Mouse (Mus musculus): ENCODE data around the gene Gm49380.
A peak's percentile ranks its signal among the peaks of the same experiment; 100 is the strongest.

The Gm49380 gene

GRCm38 (mm10) chr9:44047071-44047470 is 66.2 kb downstream of the Gm49380 start:
- no peak for DNase-seq (ENCODE audit: low spot score)

GRCm38 (mm10) chr9:44046426-44046825 is 66.9 kb downstream of the Gm49380 start:
- DNase-seq (ENCODE audit: low spot score): no peak

GRCm38 (mm10) chr9:44045884-44046272 is 67.4 kb downstream of the Gm49380 start:
- DNase-seq (ENCODE audit: low spot score): no peak

- no peak for DNase-seq (ENCODE audit: low spot score)
These were observed 68.0 kb downstream of the Gm49380 start for GRCm38 (mm10) chr9:44045158-44045883.

- no peak for DNase-seq (ENCODE audit: low spot score)
These were observed 68.7 kb downstream of the Gm49380 start for GRCm38 (mm10) chr9:44044426-44045157.

GRCm38 (mm10) chr9:44043708-44044425 is 69.4 kb downstream of the Gm49380 start:
- no peak for DNase-seq (ENCODE audit: low spot score)

- peak; percentile 22 for DNase-seq (ENCODE audit: low spot score)
These were observed 70.2 kb downstream of the Gm49380 start, which contains the start of gene Thy1 for GRCm38 (mm10) chr9:44042836-44043707. Gene Thy1, plus strand, starts transcription at chr9:44043384.

- no peak for DNase-seq (ENCODE audit: low spot score)
These were observed 71.0 kb downstream of the Gm49380 start for GRCm38 (mm10) chr9:44042396-44042680.

- no peak for DNase-seq (ENCODE audit: low spot score)
These were observed 71.5 kb downstream of the Gm49380 start for GRCm38 (mm10) chr9:44041511-44042395.

GRCm38 (mm10) chr9:44037106-44037505 is 76.2 kb downstream of the Gm49380 start:
- DNase-seq (ENCODE audit: low spot score): no peak

GRCm38 (mm10) chr9:44033957-44034727 is 79.2 kb downstream of the Gm49380 start:
- DNase-seq (ENCODE audit: low spot score): no peak

- DNase-seq (ENCODE audit: low spot score): no peak
These were observed 80.0 kb downstream of the Gm49380 start for GRCm38 (mm10) chr9:44033317-44033716.

GRCm38 (mm10) chr9:44031946-44032345 is 81.4 kb downstream of the Gm49380 start:
- DNase-seq (ENCODE audit: low spot score): no peak

- DNase-seq (ENCODE audit: low spot score): no peak
These were observed 82.2 kb downstream of the Gm49380 start for GRCm38 (mm10) chr9:44031079-44031478.

GRCm38 (mm10) chr9:44030646-44031045 is 82.7 kb downstream of the Gm49380 start:
- no peak for DNase-seq (ENCODE audit: low spot score)

GRCm38 (mm10) chr9:44029580-44030236 is 83.6 kb downstream of the Gm49380 start:
- no peak for DNase-seq (ENCODE audit: low spot score)

- no peak for DNase-seq (ENCODE audit: low spot score)
These were observed 89.2 kb downstream of the Gm49380 start for GRCm38 (mm10) chr9:44024096-44024495.

GRCm38 (mm10) chr9:44022100-44022847 is 91.0 kb downstream of the Gm49380 start:
- DNase-seq (ENCODE audit: low spot score): no peak

GRCm38 (mm10) chr9:44020001-44020400 is 93.3 kb downstream of the Gm49380 start:
- DNase-seq (ENCODE audit: low spot score): no peak
